Mouse (Mus musculus): Measurements from ENCODE around the gene Psd4.

Gene Psd4

GRCm38 (mm10) chr2:24440056-24440455 is 72.7 kb downstream of the Psd4 start:
- DNase-seq, result no peak

GRCm38 (mm10) chr2:24441899-24442298 is 74.5 kb downstream of the Psd4 start:
- DNase-seq, result no peak

GRCm38 (mm10) chr2:24442303-24442925 is 75.0 kb downstream of the Psd4 start:
- DNase-seq, result no peak

GRCm38 (mm10) chr2:24443256-24443790 is 75.9 kb downstream of the Psd4 start:
- DNase-seq, result no peak

GRCm38 (mm10) chr2:24449111-24449510 is 81.7 kb downstream of the Psd4 start:
- DNase-seq, result no peak

- DNase-seq, result no peak
These were observed 85.8 kb downstream of the Psd4 start for GRCm38 (mm10) chr2:24453206-24453605.

- DNase-seq, result no peak
These were observed 87.1 kb downstream of the Psd4 start for GRCm38 (mm10) chr2:24454429-24455011.

- no peak for DNase-seq
These were observed 87.9 kb downstream of the Psd4 start for GRCm38 (mm10) chr2:24455057-24455855.

- no peak for DNase-seq
These were observed 89.5 kb downstream of the Psd4 start for GRCm38 (mm10) chr2:24456841-24457240.

GRCm38 (mm10) chr2:24460112-24460807 is 92.9 kb downstream of the Psd4 start:
- DNase-seq, result no peak

GRCm38 (mm10) chr2:24460808-24461127 is 93.4 kb downstream of the Psd4 start:
- DNase-seq, result no peak
